Mouse (Mus musculus): ENCODE measurements around the gene Svop.

DNA sequence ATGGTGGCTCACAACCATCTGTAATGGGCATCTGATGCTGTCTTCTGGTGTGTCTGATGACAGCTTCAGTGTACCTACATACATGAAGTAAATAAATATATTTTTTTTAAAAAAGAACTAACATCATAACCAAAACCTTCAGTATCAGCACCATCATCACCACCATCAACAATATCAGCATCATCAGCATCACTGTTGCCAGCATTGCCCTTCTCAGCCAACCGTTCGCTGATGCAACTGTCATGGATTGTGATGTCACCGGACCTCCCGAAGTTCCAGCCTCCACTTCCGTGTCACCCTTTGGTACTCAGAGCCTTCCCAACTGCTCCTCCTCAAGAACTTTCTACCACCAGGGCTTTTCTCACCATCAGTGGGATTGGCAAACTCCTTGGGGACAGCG is 26.2 kb downstream of the Svop start, which contains the start of gene Usp30:
- TF ChIP-seq CTCF (IDR thresholded peaks at IDR 0.05; ENCODE audit: control insufficient read depth, insufficient read depth, insufficient read length) (no peak), FOSL1 (IDR thresholded peaks at IDR 0.05; ENCODE audit: insufficient read depth, low read length, poor library complexity, severe bottlenecking) (no peak), CEBPB (IDR thresholded peaks at IDR 0.05; ENCODE audit: low read depth) (no peak), USF1 (IDR thresholded peaks at IDR 0.05; ENCODE audit: low read depth) (no peak), MAX (IDR thresholded peaks at IDR 0.05) (no peak)

Measured in C2C12 (cell line).